Mouse (Mus musculus): Measurements from ENCODE around the gene Wipi1. TPM values are rescaled to one million over a fixed set of nuclear protein-coding genes. Genes with fewer than 3 reads are reported as not detected.

Wipi1 gene
- total and polyA plus RNA-seq, 3 experiments, result 2.6 to 8.2 TPM; not detected in 1

DNA sequence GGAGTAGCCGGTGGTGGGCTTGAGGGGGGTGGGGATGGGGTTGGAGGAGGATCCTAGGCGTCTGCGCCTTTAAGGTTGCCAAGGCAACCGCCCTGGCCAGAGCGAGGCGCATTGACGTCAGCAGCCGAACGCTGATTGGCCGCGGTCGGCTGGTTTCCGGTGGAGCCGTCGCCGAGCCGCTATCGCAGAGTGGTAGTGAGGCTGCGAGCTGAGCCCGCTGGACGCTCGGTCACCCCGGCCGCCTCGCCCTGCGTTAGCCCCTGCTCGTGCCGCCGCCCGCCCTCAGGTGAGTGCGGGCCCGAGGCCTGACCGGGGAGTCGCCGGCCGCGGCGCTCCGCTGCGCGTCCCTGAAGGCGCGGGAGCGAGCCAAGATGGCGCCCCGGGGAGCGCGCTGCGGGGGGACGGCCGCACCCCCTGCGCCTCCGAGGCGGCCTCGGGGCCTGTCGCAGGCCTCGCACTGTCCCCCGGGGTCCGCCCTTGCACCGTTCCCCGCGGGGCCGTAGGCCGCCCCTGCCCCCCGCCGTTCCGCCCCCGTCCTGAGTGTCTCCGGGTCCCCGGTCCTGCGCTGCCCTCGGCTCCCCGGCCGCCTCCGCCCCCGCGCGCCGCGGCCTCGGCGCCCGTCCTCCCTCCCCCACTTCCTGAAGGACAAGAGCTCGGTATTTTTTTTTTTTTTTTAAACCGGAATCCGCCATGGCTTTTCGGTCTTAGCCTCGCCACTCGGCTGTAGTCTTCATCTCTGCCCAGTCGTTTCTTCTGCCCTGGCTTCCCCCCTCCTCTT is 39.2 kb upstream of the Wipi1 start (continued):
- TF ChIP-seq MAZ (IDR thresholded peaks at IDR 0.05; ENCODE audit: low read depth, low read length) (peak; percentile 11), SMC3 (IDR thresholded peaks at IDR 0.05; ENCODE audit: low read depth, low read length) (no peak), RAD21 (IDR thresholded peaks at IDR 0.05; ENCODE audit: low read depth, low read length) (no peak), ETS1 (IDR thresholded peaks at IDR 0.05; ENCODE audit: low read depth, low read length) (peak; percentile 31; the same call in 1 of the 2 replicates), RCOR1 (IDR thresholded peaks at IDR 0.05; ENCODE audit: low read depth, low read length) (no peak), SIN3A (IDR thresholded peaks at IDR 0.05; ENCODE audit: low read length) (peak; percentile 66; the same call in 1 of the 2 replicates), TAL1 (IDR thresholded peaks at IDR 0.05; ENCODE audit: low read length) (no peak), GATA1 (IDR thresholded peaks at IDR 0.05; ENCODE audit: low read depth, low read length) (no peak), MYB (IDR thresholded peaks at IDR 0.05; ENCODE audit: low read depth, low read length) (no peak), GABPA (IDR thresholded peaks at IDR 0.05; ENCODE audit: low read depth, low read length) (no peak), CTCF (IDR thresholded peaks at IDR 0.05 in 2 of 3, conservative IDR thresholded peaks at IDR 0.05 in 1 of 3; ENCODE audit: control insufficient read depth in 1 of 3, insufficient read depth in 1 of 3, low read depth in 2 of 3, low read length in 3 of 3, poor library complexity in 1 of 3, severe bottlenecking in 1 of 3) (no peak), ZNF384 (IDR thresholded peaks at IDR 0.05; ENCODE audit: low read depth, low read length) (peak; percentile 85)

DNA sequence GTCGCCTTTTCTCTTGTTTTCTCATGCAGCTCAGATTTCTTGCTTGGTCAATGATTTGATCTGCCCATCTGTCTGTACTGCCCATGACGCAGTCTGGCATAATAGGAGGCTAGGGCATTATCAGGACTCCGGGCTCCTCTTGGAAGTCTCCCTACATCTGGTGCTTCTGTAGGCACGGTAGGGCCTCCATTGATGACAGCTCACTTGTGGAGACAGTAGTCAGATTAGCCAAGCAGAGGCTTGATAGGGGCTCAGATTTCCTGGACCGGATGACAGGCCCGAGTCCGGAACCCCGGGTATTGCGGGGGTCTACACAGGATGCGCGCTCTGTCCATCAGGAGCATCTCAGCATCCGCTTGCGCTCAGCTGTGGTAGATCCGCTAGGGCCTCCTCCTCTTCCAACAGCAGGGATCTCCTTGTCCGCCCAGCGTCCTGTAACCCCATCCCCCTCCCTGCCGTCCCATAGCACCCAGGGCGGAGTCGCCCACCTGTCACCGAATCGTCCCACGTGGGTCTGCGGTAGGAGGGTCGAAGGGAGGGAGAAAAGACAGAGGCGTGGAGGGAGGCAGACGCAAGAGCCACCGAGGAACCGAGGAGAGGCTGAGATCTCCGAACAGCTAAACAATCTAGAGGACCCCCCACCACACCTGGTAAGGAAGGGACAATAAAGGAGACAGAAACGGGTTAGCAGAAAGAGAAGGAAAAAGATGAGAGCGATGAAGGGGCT is 38.4 kb upstream of the Wipi1 start:
- Histone ChIP-seq H3K79me2 (ENCODE audit: control insufficient read depth, insufficient read depth, low read length, poor library complexity) (peaks cover 33% of the 10 kb centered on the region), H3K9ac (ENCODE audit: control insufficient read depth, low read depth, low read length, poor library complexity, severe bottlenecking) (peak overlapping the region; percentile 57), H3K4me3 (ENCODE audit: control insufficient read depth in 1 of 2, insufficient read depth in 1 of 2, low read depth in 2 of 2, low read length in 2 of 2) (peak overlapping the region; percentile 82 to 89), H3K4me1 (ENCODE audit: control insufficient read depth in 1 of 2, insufficient read depth in 2 of 2, low read length in 2 of 2) (peaks cover 14 to 24% of the 10 kb centered on the region in 2 experiments), H3K9me3 (replicated peaks; ENCODE audit: insufficient read depth, low read length) (no peaks in the 10 kb centered on the region), H3K27ac (ENCODE audit: control insufficient read depth, low read depth, low read length) (peak overlapping the region; percentile 38; the same call in 1 of the 2 replicates), H3K36me3 (ENCODE audit: control insufficient read depth in 1 of 2, insufficient read depth in 2 of 2, low read length in 2 of 2) (peaks cover 11 to 35% of the 10 kb centered on the region in 2 experiments), H3K27me3 (ENCODE audit: control insufficient read depth in 1 of 2, insufficient read depth in 2 of 2, low read length in 2 of 2) (peaks cover 8 to 12% of the 10 kb centered on the region in 2 experiments)
- peak; percentile 81 for DNase-seq (ENCODE audit: low read depth, low spot score)
- no peak for TF ChIP-seq NRF1 (IDR thresholded peaks at IDR 0.05; ENCODE audit: insufficient read depth, low read depth, low read length, poor library complexity, severe bottlenecking)
- peak; percentile 77 for TF ChIP-seq SIN3A (IDR thresholded peaks at IDR 0.05; ENCODE audit: low read length)
- no peak for TF ChIP-seq POLR2AphosphoS5 (IDR thresholded peaks at IDR 0.05; ENCODE audit: borderline replicate concordance, low read depth, low read length)
- TF ChIP-seq USF1 (IDR thresholded peaks at IDR 0.05; ENCODE audit: low read depth, low read length), result peak; percentile 69
- TF ChIP-seq MEF2A (IDR thresholded peaks at IDR 0.05; ENCODE audit: extremely low read depth, insufficient replicate concordance, low read depth, low read length, poor library complexity, severe bottlenecking), result no peak
- TF ChIP-seq RAD21 (IDR thresholded peaks at IDR 0.05; ENCODE audit: low read depth, low read length), result no peak
- TF ChIP-seq BHLHE40 (IDR thresholded peaks at IDR 0.05; ENCODE audit: borderline replicate concordance, low read depth, low read length), result no peak
- no peak for TF ChIP-seq ZMIZ1 (IDR thresholded peaks at IDR 0.05; ENCODE audit: low read depth, low read length)
- no peak for TF ChIP-seq TAL1 (IDR thresholded peaks at IDR 0.05; ENCODE audit: low read length)
- TF ChIP-seq HCFC1 (IDR thresholded peaks at IDR 0.05; ENCODE audit: low read depth, low read length), result no peak
- TF ChIP-seq E2F4 (IDR thresholded peaks at IDR 0.05; ENCODE audit: borderline replicate concordance, low read depth, low read length), result no peak
- no peak for TF ChIP-seq POLR2AphosphoS2 (IDR thresholded peaks at IDR 0.05; ENCODE audit: low read length)
- TF ChIP-seq RCOR1 (IDR thresholded peaks at IDR 0.05; ENCODE audit: low read depth, low read length), result peak; percentile 31
- no peak for TF ChIP-seq MYC (IDR thresholded peaks at IDR 0.05; ENCODE audit: low read depth, low read length)
- TF ChIP-seq MAX (IDR thresholded peaks at IDR 0.05; ENCODE audit: low read length), result peak; percentile 63; the same call in 1 of the 2 replicates
- peak; percentile 96 for TF ChIP-seq MXI1 (IDR thresholded peaks at IDR 0.05; ENCODE audit: low read depth, low read length)
- no peak for TF ChIP-seq ZC3H11A (IDR thresholded peaks at IDR 0.05; ENCODE audit: low read depth, low read length)
- peak; percentile 6; the same call in 1 of the 2 replicates for TF ChIP-seq ETS1 (IDR thresholded peaks at IDR 0.05; ENCODE audit: low read depth, low read length)
- TF ChIP-seq EP300 (IDR thresholded peaks at IDR 0.05; ENCODE audit: low read depth in 1 of 2, low read length in 2 of 2), result 0 out of 4 replicates have a peak, but pooled peaks of 1 of the 2 experiments have one; percentile 6
- no peak for TF ChIP-seq TBP (IDR thresholded peaks at IDR 0.05; ENCODE audit: low read depth, low read length)
- no peak for TF ChIP-seq GABPA (IDR thresholded peaks at IDR 0.05; ENCODE audit: low read depth, low read length)
- no peak for TF ChIP-seq SMC3 (IDR thresholded peaks at IDR 0.05; ENCODE audit: low read depth, low read length)
- TF ChIP-seq JUND (IDR thresholded peaks at IDR 0.05; ENCODE audit: low read depth, low read length), result no peak
- no peak for TF ChIP-seq MAFK (IDR thresholded peaks at IDR 0.05; ENCODE audit: borderline replicate concordance, low read depth, low read length)
- no peak for TF ChIP-seq CHD1 (IDR thresholded peaks at IDR 0.05; ENCODE audit: low read depth, low read length)
- TF ChIP-seq GATA1 (IDR thresholded peaks at IDR 0.05; ENCODE audit: low read depth, low read length), result no peak
- TF ChIP-seq MAZ (IDR thresholded peaks at IDR 0.05; ENCODE audit: low read depth, low read length), result peak; percentile 52
